Mouse (Mus musculus): Measurements from ENCODE around the gene Kpna3. TPM values are rescaled to one million over a fixed set of nuclear protein-coding genes. Genes with fewer than 3 reads are reported as not detected.

The Kpna3 gene
- polyA plus RNA-seq, 1 experiment from 2014 or later, result 29.9 TPM

DNA sequence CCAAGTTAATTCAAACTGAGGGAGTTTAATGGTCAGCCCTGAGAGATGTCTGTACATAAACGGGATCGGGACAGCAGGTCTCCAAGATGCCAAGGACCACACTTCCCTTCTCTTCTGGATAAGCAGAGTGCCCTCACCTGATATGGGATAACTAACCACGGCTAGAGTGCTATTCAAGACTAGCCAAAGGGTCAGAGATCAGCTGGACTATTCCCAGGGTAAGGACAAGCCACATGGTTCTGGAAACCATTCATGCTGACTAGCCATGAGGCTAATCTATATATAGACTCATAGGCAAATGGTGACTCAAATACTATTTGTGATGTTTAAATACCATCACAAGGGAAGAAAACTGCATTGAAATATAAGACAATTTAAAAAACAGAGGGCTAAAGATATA is 49.1 kb downstream of the Kpna3 start:
- Histone ChIP-seq H3K4me3 (replicated peaks) (no peak overlapping the region), H3K9me3 (replicated peaks) (no peaks in the 10 kb centered on the region), H3K27me3 (no peaks in the 10 kb centered on the region), H3K4me1 (replicated peaks) (no peaks in the 10 kb centered on the region), H3K36me3 (peaks cover 30% of the 10 kb centered on the region), H3K27ac (no peak overlapping the region), H3K4me2 (no peak overlapping the region), H3K9ac (no peak overlapping the region)
- no peak for ATAC-seq (ENCODE audit: low read depth)
- 72% methylated on average over 3 of the region's 3 CpGs for WGBS (ENCODE audit: insufficient replicate concordance)
- DNase-seq, result no peak

DNA sequence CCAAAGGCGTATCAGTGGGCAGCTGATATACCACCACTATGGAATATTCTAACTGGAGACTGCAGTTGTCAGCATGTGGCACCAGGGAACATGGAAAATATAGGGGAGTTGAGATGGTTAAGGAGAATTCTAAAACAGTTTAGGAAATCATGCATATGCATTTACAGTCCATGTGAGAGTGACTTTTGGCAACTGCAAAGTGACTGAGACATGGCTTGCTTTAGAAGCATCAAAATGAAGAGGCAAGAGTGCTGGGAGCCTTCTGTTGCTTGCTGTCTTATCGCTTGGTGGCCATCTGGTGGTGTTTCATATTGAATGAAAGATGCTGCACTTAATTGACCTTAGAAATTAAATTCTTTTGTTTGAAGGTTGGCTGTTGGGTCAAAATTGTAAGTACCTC is 72.4 kb downstream of the Kpna3 start:
- peaks cover 47% of the 10 kb centered on the region for H3K36me3 ChIP-seq
- WGBS (ENCODE audit: insufficient replicate concordance), result 88% methylated on average over 2 of the region's 2 CpGs
- no peak for ATAC-seq (ENCODE audit: low read depth)

DNA sequence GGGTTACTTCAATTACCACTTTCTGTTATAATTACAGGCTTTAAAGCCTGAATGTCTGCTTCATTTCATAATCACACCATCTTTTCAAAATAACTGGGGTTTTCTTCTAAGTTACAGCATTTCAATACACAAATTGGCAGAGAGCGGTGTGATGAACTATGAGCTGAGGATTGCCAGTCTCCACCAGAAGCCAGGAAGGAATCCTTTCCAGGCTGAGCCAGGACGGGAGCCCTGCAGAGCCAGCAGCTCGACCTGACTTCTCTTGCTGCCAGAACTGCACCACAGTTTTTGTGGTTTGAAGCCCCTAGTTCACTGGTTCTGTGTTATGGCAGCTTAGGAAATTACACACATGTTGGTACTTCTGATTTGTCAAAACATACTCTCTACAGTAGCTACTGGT is 75.0 kb downstream of the Kpna3 start:
- no peak overlapping the region for H3K4me3 ChIP-seq (replicated peaks)
- 76% methylated on average over 3 of the region's 3 CpGs for WGBS (ENCODE audit: insufficient replicate concordance)
- H3K9ac ChIP-seq, result no peak overlapping the region
- peaks cover 23% of the 10 kb centered on the region for H3K36me3 ChIP-seq
- no peaks in the 10 kb centered on the region for H3K27me3 ChIP-seq
- ATAC-seq (ENCODE audit: low read depth), result no peak
- DNase-seq, result no peak
- H3K4me1 ChIP-seq (replicated peaks), result peaks cover 20% of the 10 kb centered on the region
- H3K9me3 ChIP-seq (replicated peaks), result no peaks in the 10 kb centered on the region
- H3K27ac ChIP-seq, result no peak overlapping the region
- no peak overlapping the region for H3K4me2 ChIP-seq

More for the DNA sequence above, 72.4 kb downstream of the Kpna3 start:
- H3K4me1 ChIP-seq (replicated peaks), result no peaks in the 10 kb centered on the region
- DNase-seq, result no peak
- H3K27me3 ChIP-seq, result no peaks in the 10 kb centered on the region
- no peak overlapping the region for H3K4me2 ChIP-seq
- no peak overlapping the region for H3K27ac ChIP-seq
- no peaks in the 10 kb centered on the region for H3K9me3 ChIP-seq (replicated peaks)
- H3K4me3 ChIP-seq (replicated peaks), result no peak overlapping the region
- no peak overlapping the region for H3K9ac ChIP-seq

GRCm38 (mm10) chr14:61363734-61364133 is 75.9 kb downstream of the Kpna3 start:
- H3K9me3 ChIP-seq (replicated peaks), result no peaks in the 10 kb centered on the region
- H3K4me2 ChIP-seq, result no peak overlapping the region
- H3K4me1 ChIP-seq (replicated peaks), result peaks cover 22% of the 10 kb centered on the region
- ATAC-seq (ENCODE audit: low read depth), result no peak
- H3K4me3 ChIP-seq (replicated peaks), result no peak overlapping the region
- no peaks in the 10 kb centered on the region for H3K27me3 ChIP-seq
- H3K27ac ChIP-seq, result no peak overlapping the region
- H3K9ac ChIP-seq, result no peak overlapping the region
- no peak for DNase-seq
- H3K36me3 ChIP-seq, result peaks cover 20% of the 10 kb centered on the region
- WGBS (ENCODE audit: insufficient replicate concordance), result 82% methylated on average over 2 of the region's 2 CpGs

- peaks cover 18% of the 10 kb centered on the region for H3K36me3 ChIP-seq
- no peaks in the 10 kb centered on the region for H3K9me3 ChIP-seq (replicated peaks)
- WGBS (ENCODE audit: insufficient replicate concordance), result 88% methylated on average over 2 of the region's 2 CpGs
- H3K27me3 ChIP-seq, result no peaks in the 10 kb centered on the region
- H3K4me3 ChIP-seq (replicated peaks), result no peak overlapping the region
- no peak for DNase-seq
- H3K4me1 ChIP-seq (replicated peaks), result peaks cover 22% of the 10 kb centered on the region
- no peak for ATAC-seq (ENCODE audit: low read depth)
- no peak overlapping the region for H3K27ac ChIP-seq
- H3K9ac ChIP-seq, result no peak overlapping the region
- no peak overlapping the region for H3K4me2 ChIP-seq
Measured at GRCm38 (mm10) chr14:61362268-61362667, 77.4 kb downstream of the Kpna3 start.

- Histone ChIP-seq H3K4me2 (peak overlapping the region; percentile 80), H3K27ac (peak overlapping the region; percentile 86), H3K9me3 (replicated peaks) (no peaks in the 10 kb centered on the region), H3K9ac (peak overlapping the region; percentile 73; the same call in 1 of the 2 replicates), H3K4me1 (replicated peaks) (peaks cover 22% of the 10 kb centered on the region), H3K27me3 (no peaks in the 10 kb centered on the region), H3K4me3 (replicated peaks) (peak overlapping the region; percentile 70), H3K36me3 (peaks cover 8% of the 10 kb centered on the region)
- DNase-seq, result no peak
- ATAC-seq (ENCODE audit: low read depth), result no peak
- WGBS (ENCODE audit: insufficient replicate concordance), result 40% methylated on average over 3 of the region's 3 CpGs
Measured at GRCm38 (mm10) chr14:61360981-61361511, 78.6 kb downstream of the Kpna3 start.

GRCm38 (mm10) chr14:61360131-61360980 is 79.3 kb downstream of the Kpna3 start, which contains the start of gene Ebpl:
Ebpl (minus strand) TSS chr14:61360439.
- Histone ChIP-seq H3K4me1 (replicated peaks) (peaks cover 22% of the 10 kb centered on the region), H3K9me3 (replicated peaks) (no peaks in the 10 kb centered on the region), H3K4me2 (peak within 1 kb of the TSS; percentile 80), H3K27ac (peak within 1 kb of the TSS; percentile 86), H3K9ac (peak within 1 kb of the TSS; percentile 73), H3K27me3 (no peaks in the 10 kb centered on the region), H3K36me3 (peaks cover 3% of the 10 kb centered on the region; the same call in 1 of the 2 replicates), H3K4me3 (replicated peaks) (peak within 1 kb of the TSS; percentile 70)
- ATAC-seq (ENCODE audit: low read depth), result peak; percentile 96
- peak; percentile 85 for DNase-seq
- WGBS (ENCODE audit: insufficient replicate concordance), result 1% methylated on average over 40 of the region's 40 CpGs

GRCm38 (mm10) chr14:61354251-61355235 is 85.1 kb downstream of the Kpna3 start:
- Histone ChIP-seq H3K27ac (no peak overlapping the region), H3K27me3 (no peaks in the 10 kb centered on the region), H3K4me3 (replicated peaks) (no peak overlapping the region), H3K4me1 (replicated peaks) (peaks cover 4% of the 10 kb centered on the region; the same call in 1 of the 2 replicates), H3K4me2 (no peak overlapping the region), H3K9ac (no peak overlapping the region), H3K36me3 (0 out of 2 replicates have a peak, but pooled peaks cover 7% of the 10 kb centered on the region), H3K9me3 (replicated peaks) (no peaks in the 10 kb centered on the region)
- ATAC-seq (ENCODE audit: low read depth), result no peak
- WGBS (ENCODE audit: insufficient replicate concordance), result 58% methylated on average over 10 of the region's 10 CpGs
- no peak for DNase-seq

DNA sequence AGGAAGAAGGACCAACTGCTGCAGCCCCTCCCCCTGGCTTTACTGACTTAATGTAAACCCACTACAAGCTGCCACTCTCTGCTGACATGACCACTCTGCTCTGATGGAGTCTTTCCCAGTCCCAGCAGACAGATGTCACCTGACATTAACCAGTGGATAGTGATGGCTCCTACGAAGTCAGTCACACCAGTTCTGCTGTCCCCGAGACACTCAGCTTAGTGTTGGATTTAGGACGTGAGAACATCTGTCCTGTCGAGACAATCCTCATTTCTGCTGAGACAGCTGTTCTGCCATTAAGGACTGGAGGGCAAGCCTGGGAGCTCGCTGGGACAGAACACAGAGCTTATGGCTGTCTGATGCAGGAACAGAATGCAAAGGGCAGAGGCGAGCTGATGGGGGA is 88.9 kb downstream of the Kpna3 start:
- Histone ChIP-seq H3K27ac (no peak overlapping the region), H3K4me2 (no peak overlapping the region), H3K4me1 (replicated peaks) (peaks cover 7% of the 10 kb centered on the region; the same call in 1 of the 2 replicates), H3K9me3 (replicated peaks) (no peaks in the 10 kb centered on the region), H3K9ac (no peak overlapping the region), H3K27me3 (no peaks in the 10 kb centered on the region), H3K36me3 (0 out of 2 replicates have a peak, but pooled peaks cover 7% of the 10 kb centered on the region), H3K4me3 (replicated peaks) (no peak overlapping the region)
- ATAC-seq (ENCODE audit: low read depth), result no peak
- DNase-seq, result no peak
- WGBS (ENCODE audit: insufficient replicate concordance), result 76% methylated on average over 6 of the region's 6 CpGs

- WGBS (ENCODE audit: insufficient replicate concordance), result 68% methylated on average over 4 of the region's 4 CpGs
- DNase-seq (no peak), ATAC-seq (ENCODE audit: low read depth) (no peak)
- Histone ChIP-seq H3K36me3 (0 out of 2 replicates have a peak, but pooled peaks cover 7% of the 10 kb centered on the region), H3K27me3 (no peaks in the 10 kb centered on the region), H3K27ac (no peak overlapping the region), H3K4me3 (replicated peaks) (no peak overlapping the region), H3K4me1 (replicated peaks) (peaks cover 6% of the 10 kb centered on the region; the same call in 1 of the 2 replicates), H3K4me2 (no peak overlapping the region), H3K9me3 (replicated peaks) (no peaks in the 10 kb centered on the region), H3K9ac (no peak overlapping the region)
Measured at GRCm38 (mm10) chr14:61349876-61350275, 89.8 kb downstream of the Kpna3 start.

All from liver, embryonic 13.5 days (tissue).